Mouse (Mus musculus): ENCODE results near the gene Srrm1. TPM values are rescaled to one million over a fixed set of nuclear protein-coding genes. Genes with fewer than 3 reads are reported as not detected.
A peak's percentile ranks its signal among the peaks of the same experiment; 100 is the strongest.
"Not testable (repeated sequence)": the region's sequence is repeated elsewhere in the genome, so short reads cannot be mapped to it uniquely, and the experiment has no call there.

The Srrm1 gene
- polyA plus RNA-seq, 1 experiment from 2014 or later: 240 TPM

DNA sequence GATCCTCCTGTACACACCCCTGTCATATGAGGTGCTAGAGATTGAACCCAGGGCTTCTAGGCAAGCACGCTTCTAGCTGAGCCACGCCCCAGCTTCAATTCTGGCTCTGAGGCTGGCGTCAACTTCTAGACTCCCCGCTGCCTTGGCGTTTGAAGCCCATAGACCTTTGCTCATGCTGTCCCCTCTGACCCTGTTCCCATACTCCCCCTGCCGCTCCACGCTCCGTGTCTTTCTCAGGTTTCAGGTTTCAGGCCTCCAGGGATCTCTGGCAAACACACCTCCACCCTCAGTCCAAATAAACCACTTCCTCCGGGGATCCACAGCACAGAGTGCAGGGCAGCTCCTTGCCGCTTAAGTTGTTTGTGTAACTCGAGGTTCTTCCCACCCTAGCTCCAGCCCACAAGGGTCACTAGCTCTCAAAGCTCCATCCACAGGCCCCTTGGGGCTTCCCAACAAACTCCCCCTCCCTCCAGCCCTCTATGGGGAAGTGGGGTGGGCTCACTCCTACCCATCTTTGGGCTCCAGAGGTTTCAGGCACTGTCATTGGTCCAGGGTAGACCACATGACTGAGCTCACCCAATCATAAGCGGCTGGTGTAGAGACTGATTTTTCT is 60.5 kb downstream of the Srrm1 start:
- Histone ChIP-seq H3K27ac (peak overlapping the region; percentile 72), H3K36me3 (replicated peaks) (no peaks in the 10 kb centered on the region), H3K27me3 (ENCODE audit: poor library complexity, severe bottlenecking) (no peaks in the 10 kb centered on the region), H3K9me3 (no peaks in the 10 kb centered on the region), H3K4me1 (peaks cover 18% of the 10 kb centered on the region), H3K4me3 (peak overlapping the region; percentile 29)
- DNase-seq (ENCODE audit: extremely low spot score, low spot score): peak; percentile 40
- 14% methylated on average over 12 of the region's 12 CpGs for WGBS

DNA sequence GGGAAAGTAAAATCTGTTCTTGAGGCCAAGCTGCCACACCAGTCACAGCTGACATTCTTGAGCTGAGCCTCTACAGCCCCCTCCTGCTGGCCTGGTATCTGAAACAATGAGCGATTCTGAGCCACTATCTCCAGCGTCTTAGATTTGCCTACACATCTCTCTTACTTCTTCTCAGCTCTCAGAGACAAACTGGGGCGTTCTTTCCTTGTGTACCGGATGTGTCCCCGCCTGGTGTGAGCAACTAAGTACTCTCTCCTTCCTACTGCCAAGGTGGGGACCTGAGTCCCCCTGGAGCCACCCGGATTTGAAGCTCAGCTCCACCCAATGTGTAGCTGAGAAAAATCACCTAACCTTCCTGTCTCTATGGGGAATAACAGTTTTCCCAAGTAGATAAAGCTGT is 61.3 kb downstream of the Srrm1 start:
- WGBS: 69% methylated on average over 6 of the region's 6 CpGs
- no peak for DNase-seq (ENCODE audit: extremely low spot score, low spot score)
- H3K9me3 ChIP-seq: no peaks in the 10 kb centered on the region
- no peaks in the 10 kb centered on the region for H3K36me3 ChIP-seq (replicated peaks)
- no peak overlapping the region for H3K4me3 ChIP-seq
- H3K4me1 ChIP-seq: peaks cover 23% of the 10 kb centered on the region
- H3K27me3 ChIP-seq (ENCODE audit: poor library complexity, severe bottlenecking): 0 out of 2 replicates have a peak, but pooled peaks cover 5% of the 10 kb centered on the region
- 0 out of 2 replicates have a peak overlapping the region, but pooled peaks have one; percentile 9 for H3K27ac ChIP-seq

DNA sequence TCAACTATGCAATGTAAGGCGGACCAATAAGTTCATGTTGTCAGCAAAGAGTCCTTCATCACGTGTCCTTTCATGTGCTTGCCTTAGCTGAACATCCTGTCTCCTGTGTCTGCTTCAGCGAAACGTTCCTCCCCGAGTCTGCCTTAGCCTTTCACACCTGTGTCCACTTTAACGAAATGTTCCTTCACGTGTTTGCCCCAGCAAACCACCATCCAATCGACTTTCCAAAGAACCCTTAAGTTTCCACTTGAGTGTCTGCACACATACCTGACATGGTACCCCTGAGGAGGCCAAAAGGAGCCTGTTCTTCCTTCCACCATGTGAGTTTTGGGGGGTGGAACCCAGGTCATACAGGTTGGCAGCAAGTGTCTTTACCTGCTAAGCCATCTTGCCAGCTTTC is 61.9 kb downstream of the Srrm1 start:
- H3K27ac ChIP-seq: no peak overlapping the region
- peaks cover 29% of the 10 kb centered on the region for H3K4me1 ChIP-seq
- DNase-seq (ENCODE audit: extremely low spot score, low spot score): no peak
- no peak overlapping the region for H3K4me3 ChIP-seq
- H3K27me3 ChIP-seq (ENCODE audit: poor library complexity, severe bottlenecking): 0 out of 2 replicates have a peak, but pooled peaks cover 11% of the 10 kb centered on the region
- WGBS: 90% methylated on average over 8 of the region's 8 CpGs
- H3K9me3 ChIP-seq: no peaks in the 10 kb centered on the region
- no peaks in the 10 kb centered on the region for H3K36me3 ChIP-seq (replicated peaks)

DNA sequence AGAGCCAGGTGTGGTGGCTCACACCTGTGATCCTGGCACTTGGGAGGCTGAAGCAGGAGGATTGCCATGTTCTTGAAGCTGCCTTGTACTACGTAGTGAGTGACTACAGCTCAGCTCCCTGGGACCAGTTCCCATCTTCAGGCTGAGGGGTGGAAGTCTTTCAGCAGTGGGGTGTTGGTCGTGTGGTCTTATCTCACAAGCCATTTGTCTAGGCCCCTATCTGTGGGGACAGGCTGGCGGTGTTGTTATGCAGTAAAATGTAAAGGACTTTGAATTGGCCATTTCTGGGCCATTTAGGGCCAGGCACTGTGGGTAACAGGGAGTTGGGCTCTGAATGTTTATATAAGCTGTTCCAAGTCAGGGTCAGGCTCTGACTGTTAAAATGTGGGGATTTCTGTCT is 65.1 kb downstream of the Srrm1 start:
- H3K27ac ChIP-seq: no peak overlapping the region

DNA sequence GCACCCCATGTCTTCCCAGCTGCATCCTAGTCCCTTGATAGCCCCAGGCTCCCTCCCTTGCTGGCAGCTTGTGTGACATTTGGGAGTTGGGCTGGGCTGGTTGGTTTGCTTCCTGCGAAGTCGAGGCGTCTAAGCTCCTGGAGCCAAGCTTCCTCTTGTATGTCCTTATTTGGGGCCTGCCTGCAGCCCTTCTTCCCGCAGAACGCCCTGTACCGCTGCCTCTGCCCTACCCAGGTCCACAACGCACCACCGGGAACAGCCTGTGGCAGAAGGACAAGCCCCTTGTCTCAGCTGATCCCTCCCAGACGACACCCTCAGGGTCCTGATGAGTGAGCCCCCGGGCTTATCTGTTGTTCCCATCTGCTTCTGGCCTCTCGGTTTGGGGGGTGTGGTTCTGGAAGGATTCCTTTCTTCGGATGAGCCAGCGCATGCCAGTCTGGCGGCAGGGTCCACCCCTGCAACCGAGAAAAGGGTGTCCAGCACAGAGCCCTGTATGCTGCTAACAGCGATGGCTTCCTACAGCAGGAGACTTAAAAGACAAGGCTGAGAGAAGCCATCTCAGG is 66.2 kb downstream of the Srrm1 start:
- Histone ChIP-seq H3K9me3 (no peaks in the 10 kb centered on the region), H3K4me1 (peaks cover 23% of the 10 kb centered on the region), H3K36me3 (replicated peaks) (no peaks in the 10 kb centered on the region), H3K27ac (peak overlapping the region; percentile 66), H3K4me3 (peak overlapping the region; percentile 0; the same call in 1 of the 2 replicates), H3K27me3 (ENCODE audit: poor library complexity, severe bottlenecking) (0 out of 2 replicates have a peak, but pooled peaks cover 14% of the 10 kb centered on the region)
- 18% methylated on average over 16 of the region's 16 CpGs for WGBS
- no peak for DNase-seq (ENCODE audit: extremely low spot score, low spot score)

More for the DNA sequence above, 65.1 kb downstream of the Srrm1 start:
- 0 out of 2 replicates have a peak, but pooled peaks cover 14% of the 10 kb centered on the region for H3K27me3 ChIP-seq (ENCODE audit: poor library complexity, severe bottlenecking)
- no peak for DNase-seq (ENCODE audit: extremely low spot score, low spot score)
- H3K9me3 ChIP-seq: no peaks in the 10 kb centered on the region
- 87% methylated on average over 3 of the region's 3 CpGs for WGBS
- H3K4me1 ChIP-seq: peaks cover 32% of the 10 kb centered on the region
- H3K36me3 ChIP-seq (replicated peaks): no peaks in the 10 kb centered on the region
- no peak overlapping the region for H3K4me3 ChIP-seq

DNA sequence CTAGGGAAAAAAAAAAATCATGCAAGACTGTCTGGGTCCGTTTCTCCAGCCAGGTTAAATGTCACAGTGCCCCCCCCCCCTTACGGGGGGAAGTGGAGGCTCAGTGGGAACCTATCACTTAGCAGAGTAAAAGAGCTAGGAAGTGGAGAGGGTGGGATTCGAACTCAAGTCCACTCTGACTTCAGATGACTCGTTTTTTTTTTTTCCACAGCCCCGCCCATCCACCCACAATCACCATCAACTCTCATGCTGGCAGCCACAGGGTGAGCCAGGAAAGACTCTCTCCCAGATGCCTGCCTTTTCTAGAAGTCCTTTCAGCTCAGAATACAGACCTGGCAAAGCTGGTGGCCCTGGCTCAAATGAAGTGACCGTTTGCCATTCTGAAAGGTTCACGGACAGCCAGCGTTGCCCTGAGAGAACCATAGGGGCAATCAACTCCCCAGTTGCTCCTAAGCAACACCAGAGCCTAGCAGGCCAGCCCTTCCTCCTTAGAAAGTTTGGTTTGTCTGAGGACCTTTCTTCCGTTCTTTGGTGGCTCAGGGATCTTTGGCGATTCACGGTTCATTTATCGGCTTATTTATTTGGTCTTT is 67.0 kb downstream of the Srrm1 start:
- 72% methylated on average over 12 of the region's 12 CpGs for WGBS
- H3K27me3 ChIP-seq (ENCODE audit: poor library complexity, severe bottlenecking): 0 out of 2 replicates have a peak, but pooled peaks cover 14% of the 10 kb centered on the region
- no peak overlapping the region for H3K4me3 ChIP-seq
- no peak for DNase-seq (ENCODE audit: extremely low spot score, low spot score)
- peak overlapping the region; percentile 66 for H3K27ac ChIP-seq
- no peaks in the 10 kb centered on the region for H3K9me3 ChIP-seq
- peaks cover 19% of the 10 kb centered on the region for H3K4me1 ChIP-seq
- no peaks in the 10 kb centered on the region for H3K36me3 ChIP-seq (replicated peaks)

DNA sequence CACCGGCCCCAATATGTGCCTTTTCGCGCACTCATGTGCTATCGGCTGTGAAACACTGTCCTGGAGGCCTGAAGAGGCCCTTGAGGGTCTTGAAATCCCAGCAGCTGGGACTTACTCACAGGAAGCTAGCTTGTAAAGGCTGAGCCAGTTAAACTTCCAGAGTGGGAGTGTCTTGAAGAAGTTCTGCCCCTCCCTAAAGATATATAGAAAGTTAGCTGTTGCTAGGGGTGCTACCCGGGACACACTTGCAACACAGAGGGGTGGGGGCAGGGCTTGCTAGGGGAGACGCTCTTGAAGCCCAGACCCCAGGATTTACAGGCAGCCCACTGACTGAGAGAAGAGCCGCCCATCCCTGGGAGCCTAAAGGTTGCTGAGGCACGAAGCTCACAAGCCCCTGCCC is 67.7 kb downstream of the Srrm1 start:
- Histone ChIP-seq H3K36me3 (replicated peaks) (no peaks in the 10 kb centered on the region), H3K9me3 (no peaks in the 10 kb centered on the region), H3K4me3 (no peak overlapping the region), H3K27ac (no peak overlapping the region), H3K27me3 (ENCODE audit: poor library complexity, severe bottlenecking) (0 out of 2 replicates have a peak, but pooled peaks cover 14% of the 10 kb centered on the region), H3K4me1 (peaks cover 19% of the 10 kb centered on the region)
- 55% methylated on average over 8 of the region's 8 CpGs for WGBS
- DNase-seq (ENCODE audit: extremely low spot score, low spot score): no peak

DNA sequence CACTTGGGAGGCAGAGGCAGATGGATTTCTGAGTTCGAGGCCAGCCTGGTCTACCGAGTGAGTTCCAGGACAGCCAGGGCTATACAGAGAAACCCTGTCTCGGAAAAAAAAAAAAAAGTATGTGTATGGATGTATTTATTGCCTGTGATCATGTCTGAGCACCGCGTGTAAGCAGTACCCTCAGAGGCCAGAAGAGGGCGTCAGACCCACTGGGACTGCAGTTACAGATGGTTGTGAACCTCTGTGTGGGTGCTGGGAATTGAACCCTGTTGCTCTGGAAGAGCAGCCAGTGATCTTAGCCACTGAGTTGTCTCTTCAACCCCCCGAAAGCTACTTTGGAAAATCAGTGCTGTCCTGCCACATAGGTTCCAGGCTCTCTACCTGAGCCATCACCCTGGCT is 69.2 kb downstream of the Srrm1 start:
- no peak overlapping the region for H3K4me3 ChIP-seq

DNA sequence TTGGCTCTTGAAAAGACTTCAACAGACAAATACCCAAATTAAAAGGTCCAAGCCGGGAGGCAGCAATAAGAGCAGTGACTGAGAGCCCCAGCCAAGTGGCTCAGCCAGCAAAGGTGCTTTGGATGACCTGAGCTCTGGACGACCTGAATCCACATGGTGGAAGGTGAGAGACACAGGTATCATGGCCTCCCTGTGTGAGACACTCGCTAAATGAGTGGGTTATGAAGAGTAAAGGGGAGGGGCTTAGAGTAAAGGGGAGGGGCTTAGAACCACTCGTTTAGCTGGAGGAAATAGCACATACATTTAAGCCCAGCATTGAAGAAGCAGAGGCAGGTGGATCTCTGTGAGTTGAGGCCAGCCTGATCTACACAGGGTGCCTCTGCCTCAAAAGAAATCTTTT is 69.7 kb downstream of the Srrm1 start:
- Histone ChIP-seq H3K4me1 (peaks cover 19% of the 10 kb centered on the region), H3K9me3 (no peaks in the 10 kb centered on the region), H3K27me3 (ENCODE audit: poor library complexity, severe bottlenecking) (0 out of 2 replicates have a peak, but pooled peaks cover 14% of the 10 kb centered on the region), H3K4me3 (no peak overlapping the region), H3K27ac (no peak overlapping the region), H3K36me3 (replicated peaks) (no peaks in the 10 kb centered on the region)
- DNase-seq (ENCODE audit: extremely low spot score, low spot score): no peak
- 77% methylated on average over 4 of the region's 4 CpGs for WGBS

More for the DNA sequence above, 69.2 kb downstream of the Srrm1 start:
- DNase-seq (ENCODE audit: extremely low spot score, low spot score): no peak
- no peaks in the 10 kb centered on the region for H3K36me3 ChIP-seq (replicated peaks)
- no peaks in the 10 kb centered on the region for H3K9me3 ChIP-seq
- H3K27ac ChIP-seq: no peak overlapping the region
- 85% methylated on average over 7 of the region's 7 CpGs for WGBS
- H3K27me3 ChIP-seq (ENCODE audit: poor library complexity, severe bottlenecking): 0 out of 2 replicates have a peak, but pooled peaks cover 14% of the 10 kb centered on the region
- peaks cover 19% of the 10 kb centered on the region for H3K4me1 ChIP-seq

DNA sequence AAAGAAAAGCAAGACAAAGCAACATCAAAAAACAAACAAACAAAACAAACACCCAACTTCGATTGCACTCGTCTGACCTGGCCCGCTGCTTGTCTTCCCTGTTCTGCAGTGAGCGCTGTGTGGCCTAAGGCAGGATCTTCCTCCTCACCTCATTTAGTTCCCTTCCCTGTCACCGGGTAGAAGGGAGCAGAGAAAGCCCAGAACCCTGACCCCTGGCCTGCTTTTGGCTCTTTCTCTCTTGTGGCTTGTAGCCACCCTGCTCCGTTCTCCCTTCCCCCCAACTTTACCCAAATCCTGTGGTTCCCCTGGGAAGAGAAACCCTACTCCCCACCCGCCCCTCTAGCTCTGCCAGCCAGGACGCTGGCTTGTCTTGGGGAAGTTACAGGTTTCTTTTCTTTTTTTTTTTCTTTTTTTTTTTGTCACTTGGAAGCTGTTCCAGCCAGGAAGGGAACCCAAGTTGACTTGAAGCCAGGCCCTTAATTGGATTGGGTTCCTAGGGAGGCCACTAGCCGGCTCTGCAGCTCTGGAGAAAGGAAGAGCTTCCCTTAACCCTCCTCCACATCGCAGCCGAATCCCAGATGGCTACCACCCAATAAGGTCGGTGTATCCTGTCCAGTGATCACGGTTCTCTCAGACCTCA is 70.3 kb downstream of the Srrm1 start:
- H3K4me3 ChIP-seq: no peak overlapping the region
- no peak for DNase-seq (ENCODE audit: extremely low spot score, low spot score)
- peaks cover 19% of the 10 kb centered on the region for H3K4me1 ChIP-seq
- H3K27ac ChIP-seq: no peak overlapping the region
- peaks cover 14% of the 10 kb centered on the region; the same call in 1 of the 2 replicates for H3K27me3 ChIP-seq (ENCODE audit: poor library complexity, severe bottlenecking)
- 70% methylated on average over 13 of the region's 13 CpGs for WGBS
- H3K9me3 ChIP-seq: no peaks in the 10 kb centered on the region
- H3K36me3 ChIP-seq (replicated peaks): no peaks in the 10 kb centered on the region

DNA sequence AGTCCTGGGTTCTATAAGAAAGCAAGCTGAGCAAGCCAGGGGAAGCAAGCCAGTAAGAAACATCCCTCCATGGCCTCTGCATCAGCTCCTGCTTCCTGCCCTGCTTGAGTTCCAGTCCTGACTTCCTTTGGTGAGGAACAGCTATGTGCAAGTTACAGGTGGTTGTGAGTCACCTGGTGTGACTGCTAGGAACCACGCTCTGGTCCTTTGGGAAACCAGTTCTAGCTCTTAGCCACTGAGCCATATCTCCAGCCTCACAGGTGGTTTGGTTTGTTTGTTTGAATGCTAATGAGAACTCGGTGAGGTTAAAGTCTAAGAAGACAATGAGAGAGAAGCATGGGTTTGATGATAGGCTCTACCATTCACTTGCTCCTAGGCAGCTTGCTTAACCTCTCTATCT is 73.1 kb downstream of the Srrm1 start:
- not testable (repeated sequence) for H3K4me3 ChIP-seq; H3K4me1 ChIP-seq; H3K36me3 ChIP-seq (replicated peaks); DNase-seq (ENCODE audit: extremely low spot score, low spot score); H3K9me3 ChIP-seq; H3K27ac ChIP-seq
- WGBS: 74% methylated on average over 2 of the region's 2 CpGs
- peaks cover 10% of the 10 kb centered on the region for H3K27me3 ChIP-seq (ENCODE audit: poor library complexity, severe bottlenecking)

DNA sequence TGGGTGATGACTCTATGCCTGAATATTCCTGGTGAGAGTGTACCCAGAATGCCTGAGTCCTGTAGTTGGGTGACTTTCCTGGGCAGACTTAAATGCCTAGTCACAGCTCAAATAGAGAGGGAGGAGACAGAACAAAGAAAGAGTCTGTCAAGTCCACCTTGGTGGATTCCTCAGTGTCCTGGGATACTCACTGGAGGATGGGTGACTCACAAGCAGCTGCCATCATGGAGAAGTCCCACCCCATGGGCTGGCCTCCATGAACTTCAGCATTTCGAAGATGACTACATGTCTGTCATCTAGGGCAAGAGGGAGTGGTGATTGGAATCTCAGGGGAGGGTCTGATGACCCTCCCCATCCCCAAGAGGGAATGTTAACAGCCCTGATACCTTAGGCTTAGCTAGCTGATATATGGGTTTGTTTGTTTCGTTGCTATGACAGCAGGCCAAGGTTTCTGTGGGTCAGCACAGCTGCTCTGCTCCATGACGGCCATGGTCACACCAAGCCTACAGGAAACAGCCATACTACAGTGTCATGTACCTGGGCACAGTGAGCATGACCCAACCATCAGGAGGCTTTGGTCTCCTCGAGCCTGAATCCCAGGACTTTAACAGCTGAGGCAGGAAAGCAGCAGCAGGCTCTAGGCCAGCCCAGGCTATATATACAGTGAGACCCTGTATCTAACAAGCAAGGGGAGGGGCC is 76.3 kb downstream of the Srrm1 start:
- DNase-seq (ENCODE audit: extremely low spot score, low spot score): no peak
- WGBS: 78% methylated on average over 4 of the region's 4 CpGs
- no peaks in the 10 kb centered on the region for H3K36me3 ChIP-seq (replicated peaks)
- H3K4me1 ChIP-seq: peaks cover 12% of the 10 kb centered on the region
- H3K4me3 ChIP-seq: no peak overlapping the region
- H3K27me3 ChIP-seq (ENCODE audit: poor library complexity, severe bottlenecking): peaks cover 28% of the 10 kb centered on the region
- H3K9me3 ChIP-seq: no peaks in the 10 kb centered on the region
- no peak overlapping the region for H3K27ac ChIP-seq

Data from forebrain, embryonic 10.5 days (tissue).